Mouse (Mus musculus): ENCODE measurements around the gene Mgat5.

DNA sequence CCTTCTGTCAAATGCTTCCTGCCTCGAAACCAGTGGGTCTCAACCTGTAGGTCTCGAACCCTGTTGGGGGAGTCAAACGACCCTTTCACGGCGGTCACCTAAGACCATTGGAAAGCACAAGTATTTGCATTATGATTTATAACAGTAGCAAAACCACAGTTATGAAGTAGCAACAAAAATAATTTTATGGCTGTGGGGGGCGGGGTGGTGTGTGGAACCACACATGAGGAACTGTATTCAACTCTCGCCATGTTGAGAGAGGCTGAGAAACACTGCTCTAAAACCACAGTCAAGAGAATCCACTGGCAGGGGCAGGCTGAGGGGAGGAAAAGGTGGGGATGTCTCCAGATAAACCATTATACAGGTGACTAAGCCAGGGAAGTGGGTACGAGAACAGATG, 308.3 kb downstream of the Mgat5 start:
- TF ChIP-seq CTCF (IDR thresholded peaks at IDR 0.05; ENCODE audit: extremely low read depth, insufficient read depth, insufficient read length, insufficient replicate concordance) = no peak
- no peak for TF ChIP-seq POLR2A (IDR thresholded peaks at IDR 0.05; ENCODE audit: low read depth, low read length)

All from spleen, adult 2 months (tissue).